Mouse (Mus musculus): ENCODE measurements around the gene Raf1. TPM values are rescaled to one million over a fixed set of nuclear protein-coding genes. Genes with fewer than 3 reads are reported as not detected.

Gene Raf1
- polyA plus RNA-seq, 1 experiment: 44.9 TPM

GRCm38 (mm10) chr6:115582328-115583115, 93.9 kb downstream of the Raf1 start:
- no peak for TF ChIP-seq CTCF (IDR thresholded peaks at IDR 0.05; ENCODE audit: control insufficient read depth, insufficient read depth, insufficient replicate concordance, low read depth, low read length)
- no peak for TF ChIP-seq POLR2A (IDR thresholded peaks at IDR 0.05; ENCODE audit: control insufficient read depth, low read depth, low read length)
- Histone ChIP-seq H3K36me3 (ENCODE audit: control insufficient read depth, insufficient read depth, low read length) (no peaks in the 10 kb centered on the region), H3K4me1 (ENCODE audit: control insufficient read depth, insufficient read depth, low read length) (peaks cover 10% of the 10 kb centered on the region), H3K27me3 (ENCODE audit: control insufficient read depth, insufficient read depth, low read length) (no peaks in the 10 kb centered on the region), H3K27ac (ENCODE audit: control insufficient read depth, insufficient read depth, low read depth, low read length) (no peak overlapping the region), H3K4me3 (ENCODE audit: control insufficient read depth, low read depth, low read length) (no peak overlapping the region)

GRCm38 (mm10) chr6:115580810-115581209, 95.6 kb downstream of the Raf1 start:
- H3K4me1 ChIP-seq (ENCODE audit: control insufficient read depth, insufficient read depth, low read length): peaks cover 10% of the 10 kb centered on the region
- no peaks in the 10 kb centered on the region for H3K27me3 ChIP-seq (ENCODE audit: control insufficient read depth, insufficient read depth, low read length)
- H3K27ac ChIP-seq (ENCODE audit: control insufficient read depth, insufficient read depth, low read depth, low read length): no peak overlapping the region
- no peak overlapping the region for H3K4me3 ChIP-seq (ENCODE audit: control insufficient read depth, low read depth, low read length)
- H3K36me3 ChIP-seq (ENCODE audit: control insufficient read depth, insufficient read depth, low read length): no peaks in the 10 kb centered on the region
- TF ChIP-seq POLR2A (IDR thresholded peaks at IDR 0.05; ENCODE audit: control insufficient read depth, low read depth, low read length) (no peak), CTCF (IDR thresholded peaks at IDR 0.05; ENCODE audit: control insufficient read depth, insufficient read depth, insufficient replicate concordance, low read depth, low read length) (no peak)

- H3K4me3 ChIP-seq (ENCODE audit: control insufficient read depth, low read depth, low read length): no peak overlapping the region
- H3K36me3 ChIP-seq (ENCODE audit: control insufficient read depth, insufficient read depth, low read length): no peaks in the 10 kb centered on the region
Observed at GRCm38 (mm10) chr6:115577941-115578340, 98.5 kb downstream of the Raf1 start.

DNA sequence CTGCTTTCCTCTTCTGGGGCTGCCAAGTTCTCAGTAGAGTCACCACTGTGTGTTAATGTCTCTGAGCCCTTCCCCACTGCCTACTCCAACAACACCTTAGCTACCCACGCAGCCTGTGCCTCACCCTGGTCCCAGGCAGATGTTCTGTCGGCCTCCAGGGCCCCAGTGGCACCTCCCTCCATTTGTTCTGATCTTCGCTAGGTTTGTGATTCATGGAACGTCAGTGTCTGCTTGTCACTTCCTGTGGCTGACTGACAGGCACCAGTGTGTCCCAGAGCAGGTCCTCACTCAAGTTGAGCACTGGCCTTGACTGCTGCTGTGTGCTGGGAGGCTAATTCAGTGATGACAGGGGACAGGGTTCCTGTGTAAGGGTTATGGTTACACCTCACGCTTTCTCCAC, 99.0 kb downstream of the Raf1 start:
- no peaks in the 10 kb centered on the region for H3K36me3 ChIP-seq (ENCODE audit: control insufficient read depth, insufficient read depth, low read length)
- no peaks in the 10 kb centered on the region; the same call in 1 of the 2 replicates for H3K4me1 ChIP-seq (ENCODE audit: control insufficient read depth, insufficient read depth, low read length)
- H3K27ac ChIP-seq (ENCODE audit: control insufficient read depth, insufficient read depth, low read depth, low read length): no peak overlapping the region
- TF ChIP-seq CTCF (IDR thresholded peaks at IDR 0.05; ENCODE audit: control insufficient read depth, insufficient read depth, insufficient replicate concordance, low read depth, low read length) (no peak), POLR2A (IDR thresholded peaks at IDR 0.05; ENCODE audit: control insufficient read depth, low read depth, low read length) (no peak)
- no peak overlapping the region for H3K4me3 ChIP-seq (ENCODE audit: control insufficient read depth, low read depth, low read length)
- H3K27me3 ChIP-seq (ENCODE audit: control insufficient read depth, insufficient read depth, low read length): no peaks in the 10 kb centered on the region

More at GRCm38 (mm10) chr6:115577941-115578340, 98.5 kb downstream of the Raf1 start:
- H3K4me1 ChIP-seq (ENCODE audit: control insufficient read depth, insufficient read depth, low read length): peaks cover 2% of the 10 kb centered on the region
- TF ChIP-seq CTCF (IDR thresholded peaks at IDR 0.05; ENCODE audit: control insufficient read depth, insufficient read depth, insufficient replicate concordance, low read depth, low read length) (no peak), POLR2A (IDR thresholded peaks at IDR 0.05; ENCODE audit: control insufficient read depth, low read depth, low read length) (no peak)
- H3K27ac ChIP-seq (ENCODE audit: control insufficient read depth, insufficient read depth, low read depth, low read length): no peak overlapping the region
- H3K27me3 ChIP-seq (ENCODE audit: control insufficient read depth, insufficient read depth, low read length): no peaks in the 10 kb centered on the region

DNA sequence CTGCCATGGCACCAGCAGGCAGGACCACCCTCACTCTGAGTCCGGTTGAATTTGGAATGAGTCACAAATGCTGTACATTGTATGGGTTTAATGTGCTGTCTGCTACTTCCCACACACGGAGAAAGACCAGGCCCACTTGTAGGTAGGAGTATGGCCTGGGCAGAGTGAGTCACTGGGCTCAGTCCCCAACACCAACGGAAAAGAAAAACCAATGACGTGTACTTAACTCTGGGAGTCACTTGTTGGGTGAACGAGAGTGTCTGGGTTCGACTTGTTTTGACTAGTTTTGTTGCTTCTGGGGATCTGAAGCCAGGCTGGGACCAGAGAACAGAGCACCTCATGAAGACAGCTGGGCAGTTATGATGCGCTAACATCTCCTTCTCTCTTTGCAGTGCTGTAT, 102.3 kb downstream of the Raf1 start:
- Histone ChIP-seq H3K36me3 (ENCODE audit: control insufficient read depth, insufficient read depth, low read length) (no peaks in the 10 kb centered on the region), H3K27me3 (ENCODE audit: control insufficient read depth, insufficient read depth, low read length) (no peaks in the 10 kb centered on the region), H3K4me3 (ENCODE audit: control insufficient read depth, low read depth, low read length) (no peak overlapping the region), H3K4me1 (ENCODE audit: control insufficient read depth, insufficient read depth, low read length) (no peaks in the 10 kb centered on the region), H3K27ac (ENCODE audit: control insufficient read depth, insufficient read depth, low read depth, low read length) (no peak overlapping the region)
- TF ChIP-seq CTCF (IDR thresholded peaks at IDR 0.05; ENCODE audit: control insufficient read depth, insufficient read depth, insufficient replicate concordance, low read depth, low read length): no peak
- no peak for TF ChIP-seq POLR2A (IDR thresholded peaks at IDR 0.05; ENCODE audit: control insufficient read depth, low read depth, low read length)

Other genes starting within 250 kb of the Raf1 start
- 1.4 and 2.2 TPM in 2 replicates for gene Tsen2, start 132.0 kb downstream of the Raf1 start, polyA plus RNA-seq (2012; rRNA removed)
- 0.66 and 1.9 TPM in 2 replicates for gene Mkrn2os, start 84.1 kb downstream of the Raf1 start, polyA plus RNA-seq (2012; rRNA removed)
- gene Mkrn2, start 74.7 kb downstream of the Raf1 start, polyA plus RNA-seq (2012; rRNA removed): 137 and 145 TPM in 2 replicates
- gene Tmem40, start 85.8 kb upstream of the Raf1 start, polyA plus RNA-seq (2012; rRNA removed): 0.53 and 0.93 TPM in 2 replicates
- 7.2 TPM in 2 replicates for gene Cand2, start 97.9 kb upstream of the Raf1 start, polyA plus RNA-seq (2012; rRNA removed)
- 597 and 654 TPM in 2 replicates for gene Rpl32, start 132.1 kb upstream of the Raf1 start, polyA plus RNA-seq (2012; rRNA removed)
- gene Efcab12, start 161.8 kb upstream of the Raf1 start, polyA plus RNA-seq (2012; rRNA removed): 26.2 and 27.6 TPM in 2 replicates
- gene Mbd4, start 176.7 kb upstream of the Raf1 start, polyA plus RNA-seq (2012; rRNA removed): 6.3 and 7.6 TPM in 2 replicates
- gene Ift122, start 176.8 kb upstream of the Raf1 start, polyA plus RNA-seq (2012; rRNA removed): 126 and 128 TPM in 2 replicates